Mouse (Mus musculus) kidney, adult 11 months (tissue): ENCODE results near the gene Nxnl1.
A peak's percentile ranks its signal among the peaks of the same experiment; 100 is the strongest.

Source experiments
- DNase-seq: peaks from one replicate; pipeline ENCODE4 v3.0.0; 2022

Gene Nxnl1

GRCm38 (mm10) chr8:71511644-71512043 is 54.8 kb downstream of the Nxnl1 start, which contains the start of gene Plvap:
Plvap (minus strand) TSS chr8:71511752.
- DNase-seq = peak; percentile 66
